22 mouse cellular contexts compared by ENCODE assay signal in genomic region chr7:132015933-132016332, GRCm38 (mm10). TPM values are rescaled to one million over a fixed set of nuclear protein-coding genes. Genes with fewer than 3 reads are reported as not detected.
"Had no signal": no experiment of that assay in that cellular context is flagged by ENCODE, and none has a peak within 500 bp of the region (broad histone marks: within the 10 kb centered on the region; RNA-seq: fewer than 3 reads in every experiment).

No protein-coding gene starts in this region.

- DNase-seq: retina, postnatal 1 day; right cerebral cortex, adult 18-20 months; right cerebral cortex, postnatal 14 days; right cerebral cortex, postnatal 25 days; right cerebral cortex, postnatal 4 days; spleen, adult 18-20 months; thymus, adult 18-20 months; thymus, adult 2 months; thymus, postnatal 14 days; thymus, postnatal 25 days; thymus, postnatal 36 days; thymus, postnatal 4 days had no signal

- H3K27ac ChIP-seq: neural tube, embryonic 13.5 days; neural tube, embryonic 15.5 days; stomach, embryonic 15.5 days; stomach, postnatal 0 days had no signal

- H3K4me2 ChIP-seq: neural tube, embryonic 13.5 days; neural tube, embryonic 15.5 days; stomach, embryonic 15.5 days had no signal

- H3K36me3 ChIP-seq: neural tube, embryonic 13.5 days; neural tube, embryonic 15.5 days; stomach, embryonic 15.5 days had no signal

- H3K9me3 ChIP-seq: neural tube, embryonic 13.5 days; neural tube, embryonic 15.5 days; stomach, embryonic 15.5 days had no signal

- H3K27me3 ChIP-seq: neural tube, embryonic 13.5 days; neural tube, embryonic 15.5 days; stomach, embryonic 15.5 days had no signal

- H3K4me3 ChIP-seq: neural tube, embryonic 13.5 days; neural tube, embryonic 15.5 days; stomach, embryonic 15.5 days had no signal

- H3K9ac ChIP-seq: neural tube, embryonic 13.5 days; neural tube, embryonic 15.5 days; stomach, embryonic 15.5 days had no signal

- H3K4me1 ChIP-seq: stomach, embryonic 15.5 days had no signal

RNA-seq across cellular contexts. Expression of gene Gpr26, which starts 49.7 kb away (rescaled TPM):
- polyA plus RNA-seq: small intestine, adult 2 months; spleen, adult 2 months; stomach, embryonic 14.5 days; stomach, embryonic 15.5 days; stomach, embryonic 16.5 days; stomach, postnatal 0 days; testis, adult 2 months; thymus, postnatal 0 days had no signal
